Mouse (Mus musculus) kidney, embryonic 16.5 days (tissue): ENCODE results near the gene Nsl1. TPM values are rescaled to one million over a fixed set of nuclear protein-coding genes. Genes with fewer than 3 reads are reported as not detected.
A peak's percentile ranks its signal among the peaks of the same experiment; 100 is the strongest.

Experiments used
- ATAC-seq: fragments of 200-750 bp; cut with Nextera tagmentation; 2 replicates; pipeline ENCODE4 v1.8.0; 2017; ENCODE audit warnings: moderate TSS enrichment; ENCODE audit not compliant: low FRiP score, low TSS enrichment
- H3K27ac ChIP-seq: fragments of 300-500 bp; sonication (generic); 2 replicates; pipeline ENCODE4 v1.5.1; 2014; ENCODE audit warnings: low read length
- H3K27me3 ChIP-seq: fragments of 300-500 bp; sonication (generic); 2 replicates; pipeline ENCODE4 v1.6.1; 2014; ENCODE audit warnings: low read length, control low read depth, mixed read lengths; ENCODE audit not compliant: insufficient read depth
- H3K36me3 ChIP-seq: fragments of 300-500 bp; sonication (generic); 2 replicates; pipeline ENCODE4 v1.6.1; 2014; ENCODE audit warnings: low read length, control low read depth, mixed read lengths; ENCODE audit not compliant: insufficient read depth
- H3K4me1 ChIP-seq: fragments of 300-500 bp; sonication (generic); 2 replicates; pipeline ENCODE4 v1.6.1; 2014; ENCODE audit warnings: low read length, control low read depth, mixed read lengths; ENCODE audit not compliant: insufficient read depth
- H3K4me2 ChIP-seq: fragments of 300-500 bp; sonication (generic); replicated peaks from 2 replicates; pipeline ENCODE4 v1.6.1; 2014; ENCODE audit warnings: low read depth, low read length
- H3K4me3 ChIP-seq: fragments of 300-500 bp; sonication (generic); 2 replicates; pipeline ENCODE4 v1.5.1; 2014; ENCODE audit warnings: mild to moderate bottlenecking, low read length
- H3K9ac ChIP-seq: fragments of 300-500 bp; sonication (generic); replicated peaks from 2 replicates; pipeline ENCODE4 v1.6.1; 2014; ENCODE audit warnings: low read length
- H3K9me3 ChIP-seq: fragments of 300-500 bp; sonication (generic); 2 replicates; pipeline ENCODE4 v1.6.1; 2016; ENCODE audit warnings: low read length, control low read depth
- WGBS: fragments of 180-500 bp; shearing (Covaris S2); extraction: QIAGEN DNeasy Blood & Tissue Kit; methylation state at CpG from one replicate; pipeline ENCODE4 v1.1.7; 2014; 5-methylcytosine and 5-hydroxymethylcytosine counted together
- polyA plus RNA-seq: library from polyadenylated mRNA; unstranded; fragments of >200 nt; fragmentation: Nextera tagmentation; extraction: Ambion mirVana; gene quantifications from 2 replicates; pipeline ENCODE4 v1.2.1, GENCODE M21; 2015

Nsl1 gene
- polyA plus RNA-seq, 1 experiment from 2014 or later = 21.9 TPM

DNA sequence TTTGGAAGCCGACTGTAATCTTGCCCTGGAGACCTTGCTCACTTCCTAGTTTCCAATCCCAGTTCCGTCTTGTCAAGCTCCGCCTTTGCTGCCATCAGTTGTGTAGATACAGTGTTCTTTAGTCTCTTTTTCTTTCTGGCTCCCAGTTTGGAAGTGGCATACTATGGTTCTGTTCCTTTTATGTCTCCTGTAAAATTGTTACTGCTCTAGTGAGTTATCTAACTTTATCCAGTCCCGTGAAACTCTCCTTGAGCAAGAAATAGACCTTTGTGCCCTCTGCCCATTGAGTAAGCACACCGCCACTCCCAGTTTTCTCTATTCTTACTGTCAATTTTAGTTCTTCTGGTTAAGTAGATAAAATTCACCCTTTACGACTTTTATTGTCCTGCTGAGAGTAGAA is 8.8 kb downstream of the Nsl1 start:
- Histone ChIP-seq H3K4me1 (no peaks in the 10 kb centered on the region), H3K27ac (no peak overlapping the region), H3K4me3 (no peak overlapping the region), H3K4me2 (no peak overlapping the region), H3K27me3 (no peaks in the 10 kb centered on the region), H3K9ac (no peak overlapping the region), H3K36me3 (peaks cover 42% of the 10 kb centered on the region), H3K9me3 (no peaks in the 10 kb centered on the region)
- WGBS = 90% methylated on average over 6 of the region's 6 CpGs
- no peak for ATAC-seq

- H3K27ac ChIP-seq = no peak overlapping the region
- no peaks in the 10 kb centered on the region for H3K9me3 ChIP-seq
- WGBS = 88% methylated on average over 16 of the region's 16 CpGs
- no peak overlapping the region for H3K4me2 ChIP-seq
- no peak overlapping the region for H3K9ac ChIP-seq
- H3K27me3 ChIP-seq = no peaks in the 10 kb centered on the region
- no peak overlapping the region for H3K4me3 ChIP-seq
- no peaks in the 10 kb centered on the region for H3K4me1 ChIP-seq
- H3K36me3 ChIP-seq = peaks cover 46% of the 10 kb centered on the region
- no peak for ATAC-seq
Measured at GRCm38 (mm10) chr1:191072329-191072913, 9.6 kb downstream of the Nsl1 start.

DNA sequence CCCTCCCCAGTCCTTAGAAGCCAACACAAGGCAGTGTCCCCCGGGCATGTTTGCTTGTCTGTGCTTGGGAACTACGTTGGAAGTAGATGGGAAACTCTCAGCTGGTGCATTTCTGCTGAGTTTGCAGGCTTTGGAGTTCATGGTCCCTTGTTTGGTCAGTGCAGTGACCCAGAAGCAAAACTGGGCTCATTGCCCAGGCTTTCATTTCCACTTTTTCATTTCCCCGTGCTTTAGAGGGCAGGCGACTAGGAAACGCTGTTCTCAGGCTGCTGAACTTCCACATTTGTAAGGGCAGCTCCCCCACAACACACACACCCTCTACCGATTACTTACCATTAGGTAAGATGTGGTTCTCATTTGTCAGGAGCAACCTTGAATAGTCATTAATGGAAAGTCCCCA is 10.2 kb downstream of the Nsl1 start:
- H3K27me3 ChIP-seq = no peaks in the 10 kb centered on the region
- H3K4me1 ChIP-seq = no peaks in the 10 kb centered on the region
- H3K27ac ChIP-seq = no peak overlapping the region
- H3K4me2 ChIP-seq = no peak overlapping the region
- no peaks in the 10 kb centered on the region for H3K9me3 ChIP-seq
- no peak overlapping the region for H3K4me3 ChIP-seq
- no peak overlapping the region for H3K9ac ChIP-seq
- peaks cover 48% of the 10 kb centered on the region for H3K36me3 ChIP-seq
- ATAC-seq = peak; percentile 57; the same call in 1 of the 2 replicates
- 33% methylated on average over 6 of the region's 6 CpGs for WGBS

DNA sequence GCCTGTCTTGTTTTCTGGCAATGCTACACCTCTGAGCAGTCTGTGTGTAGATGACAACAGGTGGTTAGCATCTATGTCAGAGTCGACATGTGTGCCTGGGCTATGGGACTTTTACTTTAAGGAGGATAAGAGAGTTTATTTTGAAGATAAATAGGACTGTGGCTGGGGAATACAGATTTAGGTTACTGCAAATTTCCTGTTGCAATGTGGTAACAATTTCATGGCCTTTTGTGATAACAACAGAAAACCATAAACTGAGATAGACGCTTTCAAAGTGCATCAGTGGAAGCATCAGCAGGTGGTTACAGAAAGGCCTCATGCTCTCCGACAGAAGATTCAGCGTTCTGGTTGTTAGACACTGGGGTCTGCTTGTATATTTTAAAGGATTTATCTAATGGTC is 10.7 kb downstream of the Nsl1 start:
- H3K27ac ChIP-seq = no peak overlapping the region
- no peaks in the 10 kb centered on the region for H3K27me3 ChIP-seq
- H3K4me3 ChIP-seq = no peak overlapping the region
- peaks cover 53% of the 10 kb centered on the region for H3K36me3 ChIP-seq
- H3K9me3 ChIP-seq = no peaks in the 10 kb centered on the region
- 60% methylated on average over 4 of the region's 4 CpGs for WGBS
- 0 out of 2 replicates have a peak, but pooled peaks have one; percentile 28 for ATAC-seq
- no peaks in the 10 kb centered on the region for H3K4me1 ChIP-seq
- H3K9ac ChIP-seq = no peak overlapping the region
- H3K4me2 ChIP-seq = no peak overlapping the region

- peak overlapping the region; percentile 28; the same call in 1 of the 2 replicates for H3K27ac ChIP-seq
- ATAC-seq = peak; percentile 53; the same call in 1 of the 2 replicates
- H3K4me2 ChIP-seq = no peak overlapping the region
Measured at GRCm38 (mm10) chr1:191075199-191075883, 12.5 kb downstream of the Nsl1 start.

GRCm38 (mm10) chr1:191083230-191083629 is 20.4 kb downstream of the Nsl1 start:
- 84% methylated on average over 8 of the region's 8 CpGs for WGBS
- H3K9ac ChIP-seq = no peak overlapping the region

More at GRCm38 (mm10) chr1:191075199-191075883, 12.5 kb downstream of the Nsl1 start:
- Histone ChIP-seq H3K4me1 (no peaks in the 10 kb centered on the region), H3K36me3 (peaks cover 50% of the 10 kb centered on the region), H3K9ac (no peak overlapping the region), H3K27me3 (no peaks in the 10 kb centered on the region), H3K9me3 (no peaks in the 10 kb centered on the region), H3K4me3 (no peak overlapping the region)
- 49% methylated on average over 10 of the region's 10 CpGs for WGBS

GRCm38 (mm10) chr1:191084951-191085559 is 22.2 kb downstream of the Nsl1 start:
- 71% methylated on average over 5 of the region's 5 CpGs for WGBS
- Histone ChIP-seq H3K4me1 (no peaks in the 10 kb centered on the region), H3K9me3 (no peaks in the 10 kb centered on the region), H3K4me2 (no peak overlapping the region), H3K27ac (no peak overlapping the region), H3K4me3 (no peak overlapping the region), H3K9ac (no peak overlapping the region), H3K27me3 (no peaks in the 10 kb centered on the region), H3K36me3 (peaks cover 31% of the 10 kb centered on the region)
- no peak for ATAC-seq

More at GRCm38 (mm10) chr1:191083230-191083629, 20.4 kb downstream of the Nsl1 start:
- Histone ChIP-seq H3K36me3 (peaks cover 38% of the 10 kb centered on the region), H3K27ac (no peak overlapping the region), H3K4me1 (no peaks in the 10 kb centered on the region), H3K27me3 (no peaks in the 10 kb centered on the region), H3K9me3 (no peaks in the 10 kb centered on the region), H3K4me2 (no peak overlapping the region), H3K4me3 (no peak overlapping the region)
- ATAC-seq = 0 out of 2 replicates have a peak, but pooled peaks have one; percentile 25

DNA sequence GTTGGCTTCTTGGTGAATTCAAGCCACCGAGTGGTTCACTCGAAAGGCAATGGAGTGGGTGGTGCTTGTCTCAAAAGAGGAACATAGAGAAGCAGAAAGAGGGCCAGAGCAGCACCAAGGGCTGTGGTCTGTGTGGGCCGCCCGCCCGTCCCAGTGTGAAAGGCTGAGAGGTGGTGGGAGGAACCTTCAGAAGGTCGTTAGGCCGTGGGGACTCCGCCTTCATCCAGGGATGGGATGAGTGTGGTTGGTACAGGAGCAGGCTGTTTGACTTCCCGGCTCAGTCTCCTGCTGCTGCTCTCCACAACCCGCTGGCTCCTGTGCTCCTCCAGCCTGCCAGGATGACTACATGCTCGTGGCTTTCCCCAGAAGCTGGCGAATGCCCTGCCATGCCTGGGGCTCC is 22.8 kb downstream of the Nsl1 start:
- Histone ChIP-seq H3K36me3 (peaks cover 26% of the 10 kb centered on the region), H3K4me1 (no peaks in the 10 kb centered on the region), H3K9ac (no peak overlapping the region), H3K4me2 (no peak overlapping the region), H3K4me3 (no peak overlapping the region), H3K27me3 (no peaks in the 10 kb centered on the region), H3K27ac (no peak overlapping the region), H3K9me3 (no peaks in the 10 kb centered on the region)
- 72% methylated on average over 12 of the region's 12 CpGs for WGBS
- no peak for ATAC-seq

DNA sequence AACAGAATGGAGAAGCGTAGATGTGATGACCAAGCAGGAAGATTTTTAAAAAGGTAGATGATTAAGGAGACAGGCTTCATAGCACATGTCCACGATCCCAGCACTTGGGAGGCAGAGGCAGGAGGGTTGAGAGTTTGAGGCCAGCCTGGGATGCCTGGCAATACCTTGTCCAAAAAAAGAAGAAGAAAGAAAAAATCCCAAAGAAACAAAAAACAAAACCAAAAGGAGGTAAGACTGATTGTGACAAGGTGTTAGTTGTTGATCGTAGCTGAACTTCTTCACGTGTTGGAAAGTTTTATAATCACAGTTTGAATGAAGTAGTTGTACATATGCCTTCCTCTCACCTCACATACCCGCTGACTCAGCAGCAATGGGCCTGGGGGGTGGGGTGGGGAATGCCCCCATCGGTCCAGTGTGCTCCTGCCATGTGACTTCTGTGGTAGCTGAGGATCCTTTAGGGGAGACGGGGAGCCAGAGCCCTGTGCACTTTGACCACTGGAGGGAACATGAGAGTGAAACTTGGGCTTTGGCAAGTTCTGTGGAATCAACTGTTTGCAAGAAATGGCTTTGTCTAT is 23.6 kb downstream of the Nsl1 start:
- 81% methylated on average over 7 of the region's 7 CpGs for WGBS
- Histone ChIP-seq H3K4me3 (no peak overlapping the region), H3K4me2 (no peak overlapping the region), H3K27ac (no peak overlapping the region), H3K9ac (no peak overlapping the region), H3K4me1 (no peaks in the 10 kb centered on the region), H3K9me3 (no peaks in the 10 kb centered on the region), H3K36me3 (peaks cover 19% of the 10 kb centered on the region), H3K27me3 (no peaks in the 10 kb centered on the region)
- no peak for ATAC-seq
